Comparison of ENCODE assay signal across 7 mouse cellular contexts in genomic region chr9:118607701-118608401, GRCm38 (mm10). TPM values are rescaled to one million over a fixed set of nuclear protein-coding genes. Genes with fewer than 3 reads are reported as not detected.
DNase-seq lines count a peak whose midpoint lies in the region; ATAC-seq and TF ChIP-seq lines count a peak whose summit lies in the region.

No protein-coding gene starts in this region.

- no peaks in the 10 kb centered on the region for H3K36me3 ChIP-seq in heart, postnatal 0 days (replicated peaks; ENCODE audit: control insufficient read depth, insufficient read depth, low read length)
- H3K36me3 ChIP-seq in lung, postnatal 0 days (ENCODE audit: insufficient read depth, low read length), result no peaks in the 10 kb centered on the region

- peak; percentile 93 for DNase-seq in ES-CJ7 (ENCODE audit: low read depth, low spot score)
- DNase-seq in R1 (ENCODE audit: low read depth, low spot score), result peak; percentile 92
- DNase-seq in heart, postnatal 0 days (ENCODE audit: low spot score), result no peak
- peak; percentile 27 for DNase-seq in lung, postnatal 0 days (ENCODE audit: low spot score)
- no peak for DNase-seq in frontal cortex, postnatal 25 days (ENCODE audit: low spot score in 2 of 2)
- no peak for DNase-seq in urinary bladder, postnatal 25 days (ENCODE audit: low spot score)
- DNase-seq in gastrocnemius, postnatal 25 days, result no peak

- ATAC-seq in heart, postnatal 0 days (ENCODE audit: insufficient read depth, low read depth), result no peak
- ATAC-seq in lung, postnatal 0 days, result no peak

- H3K27me3 ChIP-seq in heart, postnatal 0 days (ENCODE audit: control insufficient read depth, insufficient read depth, low read length), result no peaks in the 10 kb centered on the region
- no peaks in the 10 kb centered on the region for H3K27me3 ChIP-seq in lung, postnatal 0 days (replicated peaks; ENCODE audit: insufficient read depth, low read length)

- no peaks in the 10 kb centered on the region for H3K9me3 ChIP-seq in heart, postnatal 0 days (replicated peaks; ENCODE audit: control insufficient read depth, low read length)
- H3K9me3 ChIP-seq in lung, postnatal 0 days (ENCODE audit: low read length), result no peaks in the 10 kb centered on the region

- WGBS in heart, postnatal 0 days, result 60% methylated on average over 16 of the region's 16 CpGs
- 44% methylated on average over 16 of the region's 16 CpGs for WGBS in lung, postnatal 0 days

- H3K27ac ChIP-seq in heart, postnatal 0 days (ENCODE audit: low read depth), result no peak overlapping the region
- H3K27ac ChIP-seq in lung, postnatal 0 days (ENCODE audit: low read length), result no peak overlapping the region

- H3K4me2 ChIP-seq in heart, postnatal 0 days (ENCODE audit: low read depth, low read length), result peak overlapping the region; percentile 97
- peak overlapping the region; percentile 95 for H3K4me2 ChIP-seq in lung, postnatal 0 days (replicated peaks; ENCODE audit: low read depth, low read length)

- TF ChIP-seq CTCF in heart, postnatal 0 days (IDR thresholded peaks at IDR 0.05; ENCODE audit: low read depth), result no peak
- TF ChIP-seq CTCF in lung, postnatal 0 days (IDR thresholded peaks at IDR 0.05), result no peak

- H3K9ac ChIP-seq in heart, postnatal 0 days (replicated peaks; ENCODE audit: low read depth, low read length), result 0 out of 2 replicates have a peak overlapping the region, but pooled peaks have one; percentile 91
- H3K9ac ChIP-seq in lung, postnatal 0 days (replicated peaks; ENCODE audit: low read depth), result 0 out of 2 replicates have a peak overlapping the region, but pooled peaks have one; percentile 12

- peaks cover 37% of the 10 kb centered on the region for H3K4me1 ChIP-seq in heart, postnatal 0 days (ENCODE audit: control insufficient read depth, insufficient read depth)
- H3K4me1 ChIP-seq in lung, postnatal 0 days (ENCODE audit: insufficient read depth, low read depth, low read length), result peaks cover 4% of the 10 kb centered on the region; the same call in 1 of the 2 replicates

- no peak for TF ChIP-seq EP300 in heart, postnatal 0 days (IDR thresholded peaks at IDR 0.05; ENCODE audit: low read depth)
- TF ChIP-seq EP300 in lung, postnatal 0 days (IDR thresholded peaks at IDR 0.05), result no peak

- H3K4me3 ChIP-seq in heart, postnatal 0 days (ENCODE audit: low read depth, low read length), result peak overlapping the region; percentile 89
- peak overlapping the region; percentile 83 for H3K4me3 ChIP-seq in lung, postnatal 0 days (ENCODE audit: low read depth, low read length)

RNA-seq across cellular contexts. Expression of gene Itga9, which starts 1.4 kb away (rescaled TPM):
- total RNA-seq in heart, postnatal 0 days (2014; rRNA removed; ENCODE audit: low replicate concordance), result 41.4 and 61.5 TPM in 2 replicates
- 8.2 and 10.7 TPM in 2 replicates for polyA plus RNA-seq in heart, postnatal 0 days (2015; fragmentation: Nextera tagmentation; extraction: Ambion mirVana)
- 22.0 and 24.2 TPM in 2 replicates for polyA plus RNA-seq in lung, postnatal 0 days (2015; fragmentation: Nextera tagmentation; extraction: Ambion mirVana)
- total RNA-seq in gastrocnemius, postnatal 25 days (2021), result 1 to 10 TPM; 6.9 to 8.3 TPM

Comparison
In these comparisons a context has a peak if more than half of its experiments do, and no peak if none do; other contexts are left out.
1. DNase-seq: peak in ES-CJ7 (single experiment), R1 (single experiment) and lung, postnatal 0 days (single experiment); none in heart, postnatal 0 days (single experiment), frontal cortex, postnatal 25 days (0 of 2), urinary bladder, postnatal 25 days (single experiment) and gastrocnemius, postnatal 25 days (single experiment).